Mouse (Mus musculus) lung, postnatal 25 days (tissue): ENCODE measurements around the gene Ube2l6.
"Not testable (repeated sequence)": the region's sequence is repeated elsewhere in the genome, so short reads cannot be mapped to it uniquely, and the experiment has no call there.

Experiments used
- DNase-seq: peaks from one replicate; pipeline ENCODE4 v3.0.0; 2022; ENCODE audit warnings: low spot score

Gene Ube2l6

DNA sequence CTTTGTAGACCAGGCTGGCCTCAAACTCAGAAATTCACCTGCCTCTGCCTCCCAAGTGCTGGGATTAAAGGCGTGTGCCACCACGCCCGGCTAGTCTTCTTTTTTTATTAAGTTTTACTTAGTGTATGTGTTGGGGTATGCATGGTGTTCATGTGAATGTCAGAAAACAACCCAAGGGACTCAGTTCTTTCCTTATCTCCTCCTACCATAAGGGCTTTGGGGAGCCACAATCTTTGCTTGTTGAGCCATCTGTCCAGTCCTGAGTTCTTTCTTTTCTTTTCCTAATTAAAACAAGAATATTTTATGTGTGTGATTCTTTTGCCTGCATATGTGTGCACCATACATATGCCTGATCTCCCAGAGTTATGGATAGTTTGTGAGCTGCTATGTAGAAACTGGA, 5.5 kb upstream of the Ube2l6 start:
- DNase-seq: no peak

DNA sequence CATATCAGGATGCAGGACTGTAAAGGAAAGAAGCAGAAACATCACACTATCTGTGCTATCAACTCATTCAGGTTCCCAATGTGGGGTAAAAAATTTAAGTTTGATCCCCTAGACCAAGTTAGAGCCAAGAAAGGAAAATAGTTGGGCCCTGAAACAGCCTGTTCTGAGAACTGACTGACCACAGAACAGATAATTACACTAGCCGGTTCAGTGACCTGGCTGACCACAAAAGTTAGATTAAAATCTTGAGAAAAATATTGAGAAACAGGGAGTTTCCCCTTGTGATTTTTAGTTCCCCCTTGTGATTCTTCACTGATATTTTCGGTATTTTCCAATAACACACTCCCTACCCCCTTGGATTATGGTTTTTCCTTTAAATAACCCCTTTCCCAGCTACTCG, 4.8 kb upstream of the Ube2l6 start:
- no peak for DNase-seq

DNA sequence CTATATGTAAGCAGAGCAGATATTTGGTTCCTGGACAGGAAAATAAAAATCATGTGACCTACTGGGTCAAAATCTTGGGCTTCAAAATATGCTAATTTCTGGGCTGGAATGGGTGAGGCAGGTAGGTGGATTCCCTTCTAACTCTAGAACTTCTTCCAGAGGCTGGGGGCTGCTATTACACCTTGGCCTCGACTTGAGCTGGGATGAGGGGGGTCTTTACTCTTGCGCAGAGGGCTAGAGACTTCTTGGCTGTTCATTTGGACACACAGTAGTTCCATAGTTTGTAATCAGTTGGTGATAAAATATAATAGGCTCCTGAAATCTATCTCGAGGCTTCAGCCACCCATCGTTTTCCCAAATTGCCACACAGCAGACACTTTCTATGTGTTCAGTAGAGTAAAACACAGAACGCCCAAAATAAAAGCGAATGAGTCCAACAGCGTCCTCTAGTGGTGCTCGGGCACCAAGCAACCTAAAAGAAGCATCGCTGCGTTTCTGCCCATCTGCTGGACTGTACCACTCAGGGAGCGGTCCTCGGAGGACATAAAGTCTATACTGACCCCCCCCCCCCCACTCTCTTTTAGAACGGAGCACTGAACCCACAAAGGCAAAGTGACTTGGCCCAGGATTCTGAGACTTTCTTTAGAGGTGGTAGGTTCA, 665 bp upstream of the Ube2l6 start:
- peak; percentile 73 for DNase-seq

DNA sequence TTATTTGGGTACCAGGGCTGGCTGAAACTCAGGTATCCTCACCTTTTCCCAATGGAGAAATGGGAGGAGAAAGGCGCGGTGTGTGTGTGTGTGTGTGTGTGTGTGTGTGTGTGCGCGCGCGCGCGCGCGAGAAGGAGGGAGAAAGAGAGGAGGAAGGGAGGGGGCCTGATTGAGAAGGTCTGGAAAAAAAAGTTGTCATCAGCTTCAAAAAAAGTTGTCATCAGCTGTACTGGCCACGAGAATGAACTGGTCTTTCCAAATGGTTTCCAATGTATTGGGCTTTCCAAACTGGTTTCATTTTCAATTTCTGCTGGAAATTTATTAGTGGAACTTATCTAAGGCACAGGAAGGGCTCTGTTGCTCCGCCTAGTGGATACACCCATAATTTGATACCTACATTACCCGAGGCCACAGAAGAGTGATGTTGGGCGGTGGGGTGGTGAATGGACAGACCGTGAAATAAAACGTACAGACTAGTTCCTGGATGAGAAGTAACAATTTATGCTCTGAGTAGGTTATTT, 473 bp downstream of the Ube2l6 start:
- DNase-seq: peak; percentile 89

DNA sequence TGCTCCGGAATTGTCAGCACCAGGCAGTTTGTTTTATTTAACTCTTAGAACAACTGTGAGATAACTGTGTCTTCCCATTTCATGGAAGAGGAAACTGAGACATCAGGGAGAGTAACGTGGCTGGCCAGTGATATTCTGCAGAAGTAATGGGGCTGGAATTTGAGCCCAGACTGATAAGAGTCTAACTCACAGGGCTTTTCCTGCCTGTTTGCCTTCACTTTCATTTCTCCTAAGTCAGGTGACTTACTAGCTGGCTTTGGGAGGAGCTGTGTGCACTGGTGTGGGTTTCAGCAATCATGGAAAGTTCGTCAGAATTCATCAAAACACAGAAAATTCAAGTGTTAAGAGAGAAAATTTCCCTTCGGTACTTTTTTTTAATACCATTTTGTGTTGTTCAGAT, 1.7 kb downstream of the Ube2l6 start:
- DNase-seq: no peak

DNA sequence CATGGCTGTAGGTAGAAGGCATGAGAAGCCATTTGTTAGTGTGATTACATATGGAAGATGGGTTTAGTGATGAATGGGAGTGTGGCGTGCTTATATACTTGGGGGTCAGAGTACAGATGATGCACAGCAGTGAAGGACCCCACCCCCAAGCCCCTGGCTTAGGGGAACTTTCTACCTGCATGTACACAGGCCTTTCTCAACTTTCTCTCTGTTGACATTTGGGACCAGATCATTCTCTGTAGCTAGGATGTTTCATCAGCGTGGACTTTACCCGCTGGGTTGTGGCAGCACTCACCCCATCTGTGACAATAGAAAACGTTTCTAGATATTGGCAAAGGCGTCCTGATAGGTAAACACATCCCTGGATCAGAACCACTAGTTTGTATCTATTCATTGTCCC, 2.6 kb downstream of the Ube2l6 start:
- DNase-seq: not testable (repeated sequence)

DNA sequence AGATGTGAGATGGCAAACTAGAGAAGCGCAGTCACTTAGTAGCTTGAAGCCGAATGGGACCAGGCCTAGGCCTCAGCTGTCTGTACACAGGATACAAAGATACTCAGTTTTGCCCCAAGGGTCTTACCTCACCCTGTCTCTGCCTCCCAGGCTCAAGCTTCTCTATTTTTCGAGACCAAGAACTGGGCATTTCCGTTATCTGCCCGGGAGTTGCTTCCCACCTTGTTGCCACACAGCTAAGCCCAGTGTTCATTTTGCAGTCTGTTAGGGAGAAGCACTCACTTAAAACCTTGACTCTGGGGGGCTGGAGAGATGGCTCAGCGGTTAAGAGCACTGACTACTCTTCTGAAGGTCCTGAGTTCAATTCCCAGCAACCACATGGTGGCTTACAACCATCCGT, 5.3 kb downstream of the Ube2l6 start:
- no peak for DNase-seq

DNA sequence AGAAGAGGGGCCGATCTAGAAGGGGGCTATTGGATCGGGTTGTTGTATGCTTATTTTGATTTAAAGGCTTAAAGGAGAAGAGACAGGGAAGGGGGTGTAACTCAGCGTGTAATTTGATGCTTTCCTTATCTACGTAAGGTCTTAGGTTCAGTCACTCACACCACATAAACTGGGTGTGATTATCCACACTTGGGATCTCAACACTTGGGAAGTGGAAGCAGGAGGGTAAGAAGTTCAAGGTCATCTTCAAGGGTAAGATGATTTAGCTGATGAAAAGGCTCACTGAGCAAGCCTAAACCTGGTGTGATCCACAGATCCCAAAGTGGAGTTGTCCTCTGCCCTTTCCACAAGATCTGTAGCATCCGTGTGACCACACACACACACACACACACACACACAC, 7.9 kb downstream of the Ube2l6 start:
- DNase-seq: no peak

DNA sequence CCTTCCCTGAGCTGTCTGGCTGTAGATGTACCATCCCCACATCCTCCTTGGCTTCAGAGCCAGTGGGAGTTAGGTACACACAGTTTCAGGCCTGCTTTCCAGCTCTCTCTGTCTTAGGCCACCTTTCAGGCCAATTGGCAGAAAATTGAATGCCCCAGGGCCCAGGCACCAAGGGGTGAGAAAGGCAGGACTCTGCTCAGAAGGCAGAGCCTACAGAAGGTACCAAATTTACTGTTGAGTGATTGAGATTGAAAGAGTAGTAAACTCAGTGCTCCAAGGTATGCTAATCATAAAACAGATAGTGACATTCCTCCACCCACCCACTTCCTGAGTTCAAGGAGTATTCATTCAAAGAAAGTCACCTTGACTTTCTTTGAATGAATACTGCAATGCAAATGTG, 10.7 kb downstream of the Ube2l6 start:
- DNase-seq: no peak

DNA sequence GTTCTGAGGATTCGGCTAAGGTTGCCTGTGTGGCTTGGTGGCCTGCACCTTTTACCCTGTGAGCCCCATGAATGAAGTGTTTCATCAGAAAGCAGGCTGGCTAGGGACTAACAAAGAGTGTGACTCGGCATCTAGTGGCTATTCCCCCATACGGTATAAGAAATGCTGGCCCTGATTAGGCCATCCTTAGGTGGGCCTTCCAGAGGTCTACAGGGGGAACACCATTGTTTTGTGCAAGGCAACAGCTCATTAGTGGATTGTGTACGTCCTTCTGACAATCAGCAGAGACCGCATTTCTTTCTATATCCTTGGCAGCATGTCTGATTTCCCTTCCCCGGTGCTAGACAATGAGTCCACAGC, 11.9 kb downstream of the Ube2l6 start:
- DNase-seq: no peak

DNA sequence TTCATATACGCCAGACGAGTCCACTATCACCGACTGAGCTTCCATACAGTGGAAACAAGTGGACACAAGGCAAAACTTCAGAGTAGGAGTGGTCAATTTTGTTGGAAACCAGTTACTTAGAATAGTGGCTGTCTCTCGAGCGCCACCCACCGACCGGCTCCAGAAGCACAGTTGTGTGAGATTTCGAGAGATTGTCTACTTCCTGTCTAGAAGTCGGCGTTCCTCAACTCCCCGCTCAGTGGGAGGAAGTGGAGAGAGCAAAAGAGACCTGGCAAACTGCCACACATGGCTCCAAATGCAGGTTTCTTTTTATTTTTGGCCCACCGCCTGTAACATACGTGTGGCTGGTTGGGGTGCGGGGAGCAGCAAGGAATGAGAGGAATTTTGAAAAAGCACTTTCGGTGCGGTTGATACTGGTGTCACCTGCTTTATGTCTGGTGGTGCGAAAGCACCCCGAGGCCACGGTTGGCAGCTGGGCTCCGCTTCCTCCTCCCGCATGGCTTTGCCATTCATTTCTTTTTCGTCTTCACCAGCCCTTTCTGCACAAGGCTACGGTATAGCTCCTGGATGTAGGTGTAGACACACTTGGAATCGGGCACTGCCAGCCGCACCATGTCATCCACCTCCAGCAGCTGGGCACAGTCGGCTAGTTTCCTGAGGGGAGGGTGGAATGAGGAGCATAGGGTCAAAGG, 12.4 kb downstream of the Ube2l6 start:
- peak; percentile 90 for DNase-seq

DNA sequence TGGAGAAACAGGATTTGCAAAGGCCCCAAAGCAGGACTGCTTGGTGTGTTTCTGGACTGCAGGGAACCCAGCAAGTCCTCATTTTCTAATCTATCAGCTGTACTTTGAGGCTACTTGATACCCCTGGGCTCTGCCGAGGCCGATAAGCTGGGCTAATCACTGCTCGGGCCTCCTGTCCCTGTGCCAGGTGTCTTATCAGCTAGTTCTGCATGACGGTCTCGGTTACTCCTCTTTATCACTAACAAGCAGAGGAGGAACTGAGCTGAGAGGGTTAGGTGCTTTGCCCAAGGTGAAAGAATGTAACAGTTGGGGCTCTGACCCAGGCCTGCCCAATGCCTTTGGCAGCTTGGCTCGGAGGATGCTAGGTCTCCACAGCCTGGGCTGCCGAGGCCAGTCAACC, 13.3 kb downstream of the Ube2l6 start:
- DNase-seq: no peak

DNA sequence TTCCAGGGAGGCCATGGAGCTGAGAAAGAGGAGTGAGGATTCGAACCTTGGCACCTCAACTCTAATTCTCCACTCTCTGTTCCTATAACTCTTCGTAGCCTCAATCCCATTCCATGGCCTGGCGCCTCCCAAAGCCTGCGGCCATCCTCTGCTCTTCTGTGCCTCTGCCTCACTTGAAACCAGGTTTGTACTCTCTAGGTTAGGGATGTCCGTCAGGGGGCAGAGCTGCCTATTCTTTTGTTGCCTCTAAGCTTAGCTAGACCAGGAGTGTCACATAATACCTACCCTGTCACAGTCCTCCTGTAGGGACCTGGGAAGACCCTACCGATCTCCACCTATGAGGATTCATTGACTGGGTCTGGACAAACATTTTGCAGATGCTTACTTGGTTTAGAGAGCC, 14.0 kb downstream of the Ube2l6 start:
- no peak for DNase-seq

DNA sequence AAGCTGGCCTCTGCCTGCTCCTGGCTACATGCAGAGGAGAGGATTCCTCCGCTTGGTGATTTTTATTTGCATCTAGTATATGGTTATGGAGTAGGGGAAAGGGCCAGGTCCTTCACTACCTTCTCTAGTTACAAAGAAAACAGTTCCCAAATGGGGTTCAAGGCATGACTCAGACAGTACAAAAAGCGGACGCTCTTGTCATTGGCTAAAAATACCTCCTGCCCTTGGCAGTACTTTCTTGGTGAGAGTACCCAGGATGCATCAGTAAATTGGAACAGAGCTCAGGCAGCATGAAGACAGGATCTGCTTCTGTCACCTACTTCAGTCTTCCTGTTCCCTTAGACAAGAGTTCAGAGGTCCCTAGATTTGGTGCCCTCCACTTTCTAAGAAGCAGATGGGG, 21.2 kb downstream of the Ube2l6 start:
- no peak for DNase-seq

DNA sequence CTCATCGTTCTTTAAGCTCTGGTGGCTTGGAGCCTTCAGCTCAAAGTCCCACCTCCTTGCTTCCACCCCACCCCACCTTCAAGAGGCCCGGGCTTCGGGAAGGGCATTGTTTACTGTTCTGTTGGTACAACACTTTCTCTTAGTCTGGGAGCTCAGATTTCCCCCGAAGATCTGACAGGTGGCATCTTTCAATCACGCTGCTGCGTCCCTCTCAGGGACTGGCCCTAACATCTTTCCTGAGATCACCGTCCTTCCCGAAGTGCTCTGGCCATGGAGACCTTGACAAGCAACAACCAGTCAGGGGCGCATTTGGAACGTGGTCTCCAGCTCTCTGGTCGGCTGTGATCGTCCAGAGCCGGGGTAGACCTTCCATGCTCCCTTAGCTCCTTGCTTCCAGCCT, 23.9 kb downstream of the Ube2l6 start, which contains the start of gene Smtnl1:
Gene Smtnl1 (minus strand): TSS at position 101 of the 400 bp plus-strand sequence.
- DNase-seq: no peak

DNA sequence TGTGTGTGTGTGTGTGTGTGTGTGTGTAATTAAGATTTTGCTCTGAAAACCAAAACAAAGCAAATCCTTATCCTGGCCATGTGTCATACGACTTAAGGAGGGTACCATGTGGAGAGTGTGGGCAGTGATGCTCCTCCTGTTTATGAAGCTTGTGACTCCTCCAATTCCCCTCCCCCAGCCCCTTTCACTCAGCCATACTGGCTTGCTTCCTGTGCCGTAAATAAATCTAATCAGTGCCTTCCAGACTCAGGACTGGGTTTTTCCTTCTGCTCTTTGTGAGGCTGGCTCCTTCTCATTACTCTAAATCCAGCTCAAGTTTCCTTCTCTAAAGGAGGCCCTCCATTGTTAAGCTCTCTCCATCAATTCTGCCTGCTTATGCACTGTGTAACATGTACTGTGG, 24.6 kb downstream of the Ube2l6 start:
- no peak for DNase-seq

DNA sequence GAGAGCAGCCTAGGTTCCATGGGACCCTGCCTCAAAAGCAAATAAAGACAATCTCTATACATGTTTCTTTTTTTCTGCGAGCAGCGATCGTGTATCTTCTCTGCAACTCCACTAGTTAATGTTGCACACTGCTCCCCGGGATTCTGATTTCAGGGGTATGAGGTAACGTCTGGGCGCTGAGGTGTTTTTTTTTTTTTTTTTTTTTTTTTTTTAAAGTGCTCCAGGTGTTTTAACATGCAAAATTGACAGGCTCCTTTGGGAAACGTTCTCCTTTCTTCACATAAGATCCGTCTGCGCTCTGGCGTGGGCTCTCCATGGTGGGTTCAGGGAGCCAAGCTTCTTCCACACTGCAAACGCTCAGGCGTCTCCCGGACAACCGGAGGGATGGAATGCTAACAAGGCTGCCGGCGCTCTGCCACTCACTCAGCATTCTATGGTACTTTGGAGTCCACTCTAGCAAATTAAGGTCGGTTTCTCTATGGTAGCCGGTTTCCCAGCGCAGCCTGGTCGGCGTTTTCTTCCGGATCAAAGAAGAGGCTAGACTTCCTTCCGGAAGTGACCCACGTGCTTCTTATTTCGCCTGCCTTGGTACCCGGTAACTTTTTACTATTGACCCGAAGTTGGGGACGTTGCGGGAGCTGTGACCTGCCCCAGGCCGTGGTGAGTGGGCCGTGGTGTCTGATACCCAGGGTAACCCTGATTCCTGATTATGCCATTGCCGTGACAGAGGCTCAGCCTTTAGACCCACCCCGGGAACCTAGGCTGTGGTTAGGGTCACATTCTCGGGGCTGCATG, 28.1 kb downstream of the Ube2l6 start, which contains the start of gene Timm10:
Gene Timm10 (plus strand): TSS at position 510 of the 795 bp plus-strand sequence.
- DNase-seq: peak; percentile 93

DNA sequence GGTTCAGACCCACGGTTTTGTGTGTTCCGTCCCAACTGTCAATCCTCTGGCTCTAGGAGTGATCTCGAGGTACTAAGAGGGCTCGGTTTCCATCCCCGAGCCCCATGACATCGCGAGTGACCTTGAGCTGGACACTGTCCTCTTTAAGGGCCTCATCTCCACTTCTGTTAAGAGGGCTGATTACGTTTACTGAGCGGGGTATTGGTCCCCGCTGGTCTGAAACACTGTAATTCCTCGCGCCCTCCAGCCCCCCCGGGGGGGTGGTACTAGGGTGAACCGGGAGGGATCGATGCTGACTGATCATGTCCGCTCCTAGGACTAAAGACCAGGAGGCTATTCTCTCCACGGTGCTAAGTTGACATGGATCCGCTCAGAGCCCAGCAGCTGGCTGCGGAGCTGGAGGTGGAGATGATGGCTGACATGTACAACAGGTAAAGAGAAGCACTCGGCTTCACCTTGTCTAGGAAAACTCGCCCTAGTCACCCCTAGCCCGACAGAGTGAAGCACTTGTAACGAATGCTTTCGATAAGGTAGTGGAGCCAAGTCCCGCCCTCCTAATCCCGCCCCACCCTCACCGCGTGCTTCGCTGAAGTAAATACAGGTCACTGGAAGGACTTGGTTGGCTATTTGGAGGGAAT, 28.8 kb downstream of the Ube2l6 start:
- no peak for DNase-seq

DNA sequence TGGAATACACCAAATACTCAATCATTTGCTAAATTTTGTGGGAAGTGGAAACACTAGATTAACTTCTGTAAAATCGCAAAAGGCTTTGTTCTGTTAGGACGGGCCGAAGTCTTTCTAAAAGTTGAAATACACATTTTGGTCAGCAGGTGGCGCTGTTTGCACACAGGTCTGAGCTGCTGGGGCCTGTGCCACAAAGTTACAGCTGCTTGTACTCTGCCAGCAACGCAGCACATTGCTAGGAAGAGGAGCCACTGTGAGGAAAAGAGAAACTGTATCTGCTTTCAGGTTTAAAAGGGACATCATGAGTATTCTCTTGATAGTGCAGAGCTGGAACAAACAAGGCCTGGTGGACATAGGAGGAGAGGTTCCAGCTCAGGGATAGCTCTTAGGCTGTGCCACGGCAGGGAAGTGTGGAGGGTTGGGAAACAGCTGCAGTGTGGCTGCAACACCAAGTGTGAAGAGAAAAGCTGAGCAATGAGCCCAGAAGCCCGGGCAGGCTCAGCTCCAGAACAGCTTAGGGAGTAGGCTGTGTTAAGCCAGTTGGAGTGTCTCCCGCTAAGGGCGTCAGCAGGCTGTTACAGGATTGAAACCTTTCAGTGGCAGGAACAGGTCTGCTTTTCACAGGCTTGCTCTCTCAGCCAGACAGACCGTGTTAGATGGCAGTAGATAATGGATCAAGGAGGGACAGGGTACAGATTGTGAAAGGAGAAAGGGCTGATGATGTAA, 33.2 kb downstream of the Ube2l6 start:
- peak; percentile 85 for DNase-seq

DNA sequence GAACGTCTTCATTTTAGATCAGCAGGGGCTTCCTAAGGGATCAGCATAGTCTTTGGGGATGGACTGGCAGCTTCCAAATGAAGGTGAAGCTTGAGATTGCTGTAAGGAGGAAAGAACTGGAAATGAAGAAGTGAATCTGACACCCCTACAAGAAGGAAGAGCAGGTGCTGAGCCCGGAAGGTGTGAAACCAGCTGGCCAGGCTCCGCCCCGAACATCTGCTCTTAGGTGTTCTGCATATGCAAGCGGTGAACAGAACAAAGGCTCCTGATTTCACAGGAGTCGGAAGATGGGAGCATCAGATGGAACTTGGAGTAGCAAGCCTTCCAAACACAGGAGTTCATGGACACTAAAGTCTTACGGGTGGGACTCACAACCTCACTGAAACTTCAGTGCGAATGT, 38.5 kb downstream of the Ube2l6 start:
- DNase-seq: no peak

DNA sequence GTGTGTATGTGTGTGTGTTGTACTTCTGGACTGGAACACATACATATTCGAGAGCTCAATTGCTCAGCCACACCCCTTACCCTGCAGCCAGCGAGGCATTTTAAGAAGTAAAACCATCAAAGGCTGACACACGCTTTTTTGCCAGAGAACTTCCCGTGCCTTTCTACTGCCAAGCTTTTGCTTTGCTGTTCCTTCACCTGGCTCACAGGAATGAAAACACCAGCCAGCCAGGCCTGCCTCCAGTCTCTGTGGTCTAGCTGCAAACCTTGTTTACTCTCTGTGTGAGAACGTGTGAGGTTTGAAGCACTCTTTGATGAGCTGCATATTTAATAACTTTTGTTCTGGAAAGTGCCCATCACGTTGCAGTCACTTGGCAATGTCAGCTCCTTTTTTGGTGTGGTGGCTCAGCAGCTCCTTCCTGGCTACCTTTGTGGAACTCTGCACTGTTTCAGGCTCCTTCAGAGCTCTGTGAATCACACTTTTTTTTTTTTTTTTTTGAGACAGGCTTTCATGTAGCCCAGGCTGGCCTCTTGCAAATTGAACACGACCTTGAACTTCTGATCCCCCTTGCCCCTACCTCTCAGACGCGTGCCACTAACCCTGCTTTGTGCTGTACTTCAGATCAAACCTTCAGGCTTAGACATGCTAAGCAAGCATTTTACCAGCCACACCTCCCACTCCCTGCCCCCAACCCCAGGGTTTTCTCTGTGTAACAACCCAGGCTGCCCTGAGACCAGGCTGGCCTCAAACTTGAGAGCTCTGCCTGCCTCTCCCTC, 39.4 kb downstream of the Ube2l6 start:
- no peak for DNase-seq
